Mouse (Mus musculus) natural killer cell, adult 2 months (primary cell): Measurements from ENCODE around the gene Sucnr1.
A peak's percentile ranks its signal among the peaks of the same experiment; 100 is the strongest.
"Not testable (repeated sequence)": the region's sequence is repeated elsewhere in the genome, so short reads cannot be mapped to it uniquely, and the experiment has no call there.

Experiments
- DNase-seq, 2 experiments: peaks; one replicate each; pipeline ENCODE4 v3.0.0; 2022; ENCODE audit warnings: low spot score in 2 of 2

Gene Sucnr1

DNA sequence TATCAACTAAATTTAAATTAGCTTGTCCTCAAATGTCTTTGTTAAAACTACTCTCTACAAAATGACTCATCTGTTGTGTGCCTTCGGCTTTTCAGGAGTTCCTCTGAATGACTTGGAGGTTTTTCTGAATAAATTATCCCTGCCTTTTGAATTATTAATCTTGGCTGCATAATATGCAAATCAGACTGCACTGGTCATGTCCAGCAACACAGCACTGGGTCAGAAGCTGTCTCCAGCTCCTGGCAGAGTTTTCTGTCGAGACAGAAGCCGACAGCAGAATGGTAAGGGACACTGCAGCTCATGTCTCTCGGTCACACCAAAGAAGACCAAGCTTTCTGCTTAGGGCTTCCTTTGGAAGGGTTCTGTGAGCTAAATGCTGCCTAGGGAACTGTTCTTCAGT, at the start of gene Sucnr1:
TSS of gene Sucnr1 (plus strand) at position 222 of the 400 bp plus-strand sequence.
- no peak for DNase-seq

DNA sequence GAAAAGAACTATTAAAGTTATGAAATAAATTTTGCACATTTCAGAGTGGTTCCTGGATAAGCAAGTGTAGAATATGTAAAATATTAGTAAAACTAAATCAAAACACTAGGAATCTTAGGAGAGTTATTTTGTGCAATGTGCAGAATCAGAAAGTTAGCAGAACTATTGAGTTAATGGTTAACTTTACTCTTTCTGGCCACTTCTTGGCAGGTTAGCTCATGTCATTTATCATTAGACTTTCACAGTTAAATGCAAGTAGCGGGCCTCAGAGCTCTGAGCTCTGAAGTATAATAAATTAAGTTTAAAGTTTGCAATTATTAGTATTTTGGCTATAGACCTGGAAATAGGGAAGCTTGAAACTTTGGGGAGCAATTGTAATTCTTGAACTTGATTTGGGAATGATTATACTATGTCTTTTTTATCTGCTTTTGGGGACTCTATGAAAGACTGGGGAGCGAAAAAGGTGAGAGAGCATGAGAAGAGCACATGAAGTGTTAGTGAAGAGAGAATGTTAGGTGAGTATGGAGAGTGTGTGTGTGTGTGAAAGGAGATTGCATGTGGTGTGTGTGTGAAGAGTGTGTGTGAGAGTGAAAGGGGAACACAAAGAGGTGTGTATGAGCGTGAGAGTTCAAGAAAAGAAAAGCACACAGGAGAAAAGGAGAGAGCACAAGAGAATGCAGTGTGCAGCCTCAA, 35.3 kb upstream of the Sucnr1 start:
- no peak for DNase-seq

GRCm38 (mm10) chr3:60053231-60053927, 28.3 kb upstream of the Sucnr1 start:
- DNase-seq, result no peak

- DNase-seq, result no peak
These were observed 27.7 kb upstream of the Sucnr1 start for GRCm38 (mm10) chr3:60053931-60054330.

DNA sequence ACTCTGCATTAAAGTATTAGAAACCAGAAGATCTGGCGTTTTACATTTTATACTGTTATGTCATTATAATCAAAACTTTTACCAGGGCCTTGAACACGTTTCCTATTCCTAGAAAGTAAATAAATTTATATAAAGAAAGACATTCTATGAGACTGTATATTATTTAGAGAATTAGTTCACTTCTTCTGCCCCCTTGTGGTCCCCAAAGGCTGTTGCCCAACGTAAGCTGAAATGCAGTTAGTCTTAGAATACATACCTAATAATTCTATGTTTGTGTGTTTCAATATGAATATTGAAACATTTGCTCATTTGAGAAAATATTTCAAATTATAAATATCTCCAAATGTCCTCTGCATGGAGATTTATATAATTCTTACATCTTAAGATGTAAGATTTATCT, 25.2 kb upstream of the Sucnr1 start:
- DNase-seq, result no peak

GRCm38 (mm10) chr3:60057070-60057808, 24.4 kb upstream of the Sucnr1 start:
- DNase-seq, result no peak

- DNase-seq, result no peak
These were observed 23.9 kb upstream of the Sucnr1 start for GRCm38 (mm10) chr3:60057809-60058082.

DNA sequence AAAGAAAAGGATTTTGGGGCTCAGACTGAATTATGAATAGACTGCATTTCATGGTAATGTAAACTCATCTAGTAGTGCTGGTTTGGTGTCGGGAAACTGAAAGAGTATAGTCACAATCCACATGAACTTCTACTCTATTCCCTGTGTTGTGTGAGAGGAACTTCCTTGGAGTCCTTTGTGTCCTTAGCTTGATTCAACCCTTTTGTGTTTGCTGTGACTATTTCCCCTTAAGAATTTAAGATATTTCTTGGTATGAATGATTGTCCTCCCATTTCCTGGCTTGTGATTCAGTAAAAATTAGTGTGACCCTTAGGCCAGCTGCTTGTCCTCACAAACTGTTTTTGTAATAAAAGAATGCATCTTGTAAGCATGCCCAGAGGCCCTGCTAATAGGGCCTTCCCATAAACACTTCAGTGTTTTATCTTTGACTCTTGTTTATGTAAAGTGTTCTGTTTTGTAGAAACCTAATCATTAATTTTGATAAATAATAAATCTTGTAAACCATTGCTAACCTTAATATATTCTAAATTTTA, 2.7 kb upstream of the Sucnr1 start:
- DNase-seq, result no peak

GRCm38 (mm10) chr3:60080572-60080971, 1.1 kb upstream of the Sucnr1 start:
- peak; percentile 1 to 58 for DNase-seq

GRCm38 (mm10) chr3:60082746-60083145, 1.1 kb downstream of the Sucnr1 start:
- DNase-seq, result no peak

- no peak for DNase-seq
These were observed 4.1 kb downstream of the Sucnr1 start for GRCm38 (mm10) chr3:60085729-60086128.

- no peak for DNase-seq
These were observed 9.7 kb downstream of the Sucnr1 start for GRCm38 (mm10) chr3:60091321-60091720.

GRCm38 (mm10) chr3:60094386-60095156, 12.9 kb downstream of the Sucnr1 start:
- DNase-seq, result no peak

- DNase-seq, result no peak
These were observed 15.3 kb downstream of the Sucnr1 start for GRCm38 (mm10) chr3:60096941-60097340.

DNA sequence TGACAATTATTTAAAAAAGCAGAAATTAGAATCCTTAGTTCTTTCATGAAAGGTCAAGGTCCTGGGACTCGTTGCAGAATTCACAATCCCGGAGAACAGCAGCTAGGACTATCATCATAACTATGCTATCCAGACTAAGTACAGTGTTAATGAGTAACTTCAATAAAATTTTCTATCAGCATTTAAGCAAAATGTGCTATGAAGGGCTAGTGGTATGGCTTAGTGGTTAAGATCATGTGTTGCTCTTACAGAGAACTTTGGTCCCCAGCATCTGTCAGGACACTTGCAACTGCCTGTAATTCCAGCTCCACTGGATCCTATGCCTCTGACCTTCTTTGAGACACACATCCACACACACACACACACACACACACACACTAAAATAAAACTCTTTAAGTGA, 15.8 kb downstream of the Sucnr1 start:
- no peak for DNase-seq

DNA sequence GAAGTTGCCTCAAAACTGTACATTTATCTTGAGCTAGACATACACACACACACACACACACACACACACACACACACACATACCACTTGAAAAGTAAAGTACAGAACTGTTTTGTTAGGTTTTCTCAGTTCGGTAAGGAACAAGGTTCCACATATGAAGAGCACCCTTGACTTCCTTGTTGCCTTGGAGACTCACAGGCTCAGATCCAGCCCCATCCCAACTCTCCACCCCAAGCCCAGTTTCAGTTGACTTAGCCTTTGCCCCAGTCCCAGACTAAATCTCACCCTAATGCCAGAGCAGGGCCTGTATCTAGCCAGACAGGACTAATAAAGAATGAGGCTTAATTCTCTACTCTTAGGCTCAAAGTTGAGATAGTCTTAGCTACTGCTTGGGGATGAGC, 16.9 kb downstream of the Sucnr1 start:
- no peak for DNase-seq

GRCm38 (mm10) chr3:60104462-60105109, 22.9 kb downstream of the Sucnr1 start:
- DNase-seq, result no peak

DNA sequence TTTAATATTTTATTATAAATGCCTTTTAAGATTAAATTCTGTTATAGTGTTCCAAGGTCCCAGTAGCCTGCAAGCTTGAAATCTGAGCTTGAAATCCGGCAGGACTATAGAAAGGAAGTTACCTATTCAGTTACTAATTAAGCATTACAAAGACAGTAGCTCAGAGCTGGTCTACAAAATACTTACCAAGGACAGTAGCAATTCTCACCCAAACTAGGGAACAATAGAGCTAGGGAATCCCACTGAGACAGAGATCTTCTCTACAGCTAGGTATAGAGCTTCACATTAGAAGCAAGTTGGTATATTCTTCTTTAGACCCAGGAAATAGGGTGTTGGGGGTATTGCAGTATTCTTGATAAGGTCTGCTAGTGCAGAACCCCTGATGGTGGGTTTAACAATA, 24.8 kb downstream of the Sucnr1 start:
- DNase-seq, result not testable (repeated sequence)

- no peak for DNase-seq
These were observed 26.1 kb downstream of the Sucnr1 start for GRCm38 (mm10) chr3:60107736-60108135.

- DNase-seq, result no peak
These were observed 27.1 kb downstream of the Sucnr1 start for GRCm38 (mm10) chr3:60108815-60109214.

GRCm38 (mm10) chr3:60111135-60111710, 29.6 kb downstream of the Sucnr1 start:
- peak; percentile 17 to 57 for DNase-seq
